Mouse (Mus musculus) olfactory bulb, adult 2 months (tissue): ENCODE data around the gene Srd5a2.

Experiments
- CTCF ChIP-seq: fragments of 200-500 bp; IDR thresholded peaks from 2 replicates; pipeline ENCODE4 v1.5.1; 2012; ENCODE audit warnings: low read depth, mild to moderate bottlenecking, low read length, moderate library complexity; ENCODE audit not compliant: insufficient read depth
- POLR2A ChIP-seq: fragments of 200-500 bp; IDR thresholded peaks from 2 replicates; pipeline ENCODE4 v1.6.1; 2012; ENCODE audit warnings: mild to moderate bottlenecking, low read depth, low read length, moderate library complexity; ENCODE audit not compliant: insufficient read depth

GRCm38 (mm10) chr17:74002396-74002795, 45.3 kb downstream of the Srd5a2 start:
- TF ChIP-seq CTCF (no peak), POLR2A (no peak)
